Mouse (Mus musculus): ENCODE results near the gene Hist1h2ad.
A peak's percentile ranks its signal among the peaks of the same experiment; 100 is the strongest.

Hist1h2ad gene

DNA sequence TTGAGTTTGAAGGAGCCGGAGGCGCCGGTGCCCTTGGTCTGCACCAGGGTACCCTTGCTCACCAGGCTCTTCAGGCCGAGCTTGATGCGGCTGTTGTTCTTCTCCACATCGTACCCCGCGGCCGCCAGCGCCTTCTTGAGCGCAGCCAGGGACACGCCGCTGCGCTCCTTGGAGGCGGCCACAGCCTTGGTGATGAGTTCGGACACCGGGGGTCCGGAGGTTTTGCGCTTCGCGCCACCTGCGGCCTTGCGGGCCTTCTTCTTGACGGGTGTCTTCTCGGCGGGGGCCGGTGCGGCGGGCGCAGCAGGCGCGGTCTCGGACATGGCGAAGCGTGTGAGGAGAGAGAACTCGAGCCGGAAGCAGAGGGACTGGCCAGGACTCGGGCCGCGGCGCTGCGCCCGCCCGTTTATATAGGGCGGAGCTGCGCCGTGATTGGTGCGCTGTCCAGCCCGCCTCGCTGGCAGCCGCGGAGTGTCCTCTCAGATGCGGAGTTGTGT, 48.0 kb downstream of the Hist1h2ad start, which contains the start of gene Hist1h1e:
TSS of gene Hist1h1e (minus strand) at position 384 of the 497 bp plus-strand sequence.
- DNase-seq (ENCODE audit: low spot score): peak; percentile 87

DNA sequence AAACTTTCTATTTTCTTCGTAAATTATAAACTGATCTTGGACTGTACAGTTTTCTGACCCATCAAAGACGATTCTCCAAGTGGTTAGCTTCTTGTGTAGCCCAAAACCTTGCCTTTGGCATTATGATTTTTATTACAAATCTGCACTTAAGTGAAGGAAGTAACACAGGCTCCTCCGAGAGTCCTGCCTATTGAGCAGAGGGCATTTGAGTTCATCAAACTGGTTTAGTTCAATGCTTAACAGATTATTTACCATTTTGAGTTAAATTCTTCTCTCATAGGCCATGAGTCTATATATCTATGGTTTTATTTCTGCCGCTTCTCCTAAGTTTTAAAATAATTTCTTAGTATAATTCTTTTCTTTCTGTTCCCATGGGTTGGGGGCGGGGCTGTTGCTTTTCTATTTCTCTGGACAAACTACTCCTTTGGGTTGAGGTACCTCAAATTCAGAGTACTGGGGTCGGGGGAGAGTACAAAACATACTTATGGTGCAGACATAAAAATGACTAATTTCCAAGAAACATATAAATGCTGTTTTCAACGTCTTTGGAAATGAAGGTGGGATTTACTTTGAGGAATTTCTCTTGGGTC, 48.8 kb downstream of the Hist1h2ad start:
- peak; percentile 54 for DNase-seq (ENCODE audit: low spot score)

All from adipocyte (in vitro differentiated cells).